Mouse (Mus musculus): ENCODE measurements around the gene Clba1. TPM values are rescaled to one million over a fixed set of nuclear protein-coding genes. Genes with fewer than 3 reads are reported as not detected.
A peak's percentile ranks its signal among the peaks of the same experiment; 100 is the strongest.

Gene Clba1
- total RNA-seq, 2 experiments from 2014 or later: 4.4 to 5.1 TPM

DNA sequence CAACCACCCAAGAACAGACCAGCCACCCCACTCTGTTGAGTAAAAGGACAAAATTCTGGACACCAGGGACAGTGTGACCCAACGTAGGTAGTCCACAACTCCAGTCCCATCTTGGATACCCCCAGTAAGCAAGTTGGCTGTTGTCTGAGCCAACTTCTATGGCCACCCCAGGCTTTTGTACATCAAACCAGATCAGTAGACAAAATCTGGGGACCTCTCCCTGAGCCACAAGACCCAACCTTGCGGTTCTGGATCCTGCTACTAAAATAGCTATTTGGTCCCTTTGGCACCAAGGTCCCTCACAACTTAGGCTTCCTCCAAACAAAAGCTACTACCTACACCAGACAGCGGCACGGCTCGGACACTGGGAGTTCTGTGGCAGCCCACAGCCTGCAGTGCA is 13.7 kb upstream of the Clba1 start:
- no peak for DNase-seq

DNA sequence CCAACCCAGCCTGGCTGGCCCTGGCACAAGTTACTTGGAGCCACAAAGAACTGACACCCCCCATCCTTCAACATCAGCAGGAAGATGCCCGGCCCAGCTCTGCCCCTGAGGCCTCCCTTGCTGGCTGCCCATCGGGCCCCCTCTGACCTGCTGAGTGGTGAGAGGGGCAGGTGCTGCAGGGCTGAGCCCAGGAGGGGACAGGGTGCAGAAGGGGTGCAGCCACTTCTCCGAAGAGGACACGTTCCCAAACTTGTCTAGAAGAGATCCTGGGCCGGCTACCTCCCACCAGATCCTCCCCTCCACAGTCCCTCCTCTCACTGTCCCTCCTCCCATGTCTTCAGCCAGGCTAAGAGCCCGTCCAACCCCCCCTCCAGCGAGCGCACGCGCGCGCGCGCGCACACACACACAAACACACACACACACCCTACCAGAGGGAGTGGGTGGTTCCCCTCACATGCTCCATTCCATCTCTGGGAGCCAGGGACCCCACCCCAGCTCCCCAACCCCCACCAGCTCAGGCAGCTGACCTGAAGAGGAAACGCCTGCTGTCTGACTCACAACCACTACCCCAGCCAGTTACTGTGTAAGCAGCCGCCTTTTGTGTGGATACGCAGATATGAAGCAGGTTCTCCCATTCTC is 13.2 kb upstream of the Clba1 start:
- no peak for DNase-seq

- DNase-seq: no peak
Measured at GRCm38 (mm10) chr12:112796551-112797510, 11.9 kb upstream of the Clba1 start.

GRCm38 (mm10) chr12:112797672-112798331 is 10.9 kb upstream of the Clba1 start:
- DNase-seq: peak; percentile 73

DNA sequence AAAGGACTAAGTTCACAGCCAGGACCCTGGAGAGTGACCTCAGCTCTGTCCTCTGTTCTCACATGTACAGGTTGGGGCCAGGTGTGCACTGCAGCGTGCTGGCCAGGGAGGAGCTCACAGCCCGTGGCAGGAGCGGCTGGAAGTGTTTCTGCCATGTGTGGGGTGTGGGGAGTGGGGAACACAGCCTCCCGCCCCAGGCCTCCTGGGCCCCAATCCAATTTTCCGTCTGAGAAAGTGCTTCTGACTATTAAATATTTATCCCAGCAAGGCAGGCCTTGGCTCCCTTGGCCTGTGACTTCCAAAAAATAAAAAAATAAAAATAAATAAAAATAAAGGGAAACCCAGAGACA is 10.4 kb upstream of the Clba1 start:
- DNase-seq: no peak

DNA sequence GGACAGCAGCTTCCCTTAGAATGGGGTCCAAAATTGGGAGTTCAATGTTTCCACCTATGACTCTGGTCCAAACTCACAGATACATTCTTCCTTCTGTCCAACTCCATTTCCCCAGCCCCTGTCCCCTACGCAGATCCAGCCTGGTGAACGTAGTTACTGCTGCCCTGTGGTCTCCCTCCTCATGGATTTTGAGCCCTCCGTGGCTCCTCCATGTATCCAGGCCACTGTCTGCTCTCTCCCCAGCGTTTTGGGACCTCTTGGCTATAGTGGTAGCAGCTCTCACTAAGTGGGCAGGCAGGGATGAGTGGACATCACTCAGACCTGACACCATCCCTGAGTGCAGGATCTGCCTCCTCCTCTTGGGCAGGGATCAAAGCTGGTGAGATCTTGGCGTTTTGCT is 10.0 kb upstream of the Clba1 start:
- DNase-seq: no peak

GRCm38 (mm10) chr12:112799237-112799970 is 9.3 kb upstream of the Clba1 start:
- DNase-seq: no peak

GRCm38 (mm10) chr12:112800476-112800875 is 8.3 kb upstream of the Clba1 start:
- DNase-seq: peak; percentile 77

DNA sequence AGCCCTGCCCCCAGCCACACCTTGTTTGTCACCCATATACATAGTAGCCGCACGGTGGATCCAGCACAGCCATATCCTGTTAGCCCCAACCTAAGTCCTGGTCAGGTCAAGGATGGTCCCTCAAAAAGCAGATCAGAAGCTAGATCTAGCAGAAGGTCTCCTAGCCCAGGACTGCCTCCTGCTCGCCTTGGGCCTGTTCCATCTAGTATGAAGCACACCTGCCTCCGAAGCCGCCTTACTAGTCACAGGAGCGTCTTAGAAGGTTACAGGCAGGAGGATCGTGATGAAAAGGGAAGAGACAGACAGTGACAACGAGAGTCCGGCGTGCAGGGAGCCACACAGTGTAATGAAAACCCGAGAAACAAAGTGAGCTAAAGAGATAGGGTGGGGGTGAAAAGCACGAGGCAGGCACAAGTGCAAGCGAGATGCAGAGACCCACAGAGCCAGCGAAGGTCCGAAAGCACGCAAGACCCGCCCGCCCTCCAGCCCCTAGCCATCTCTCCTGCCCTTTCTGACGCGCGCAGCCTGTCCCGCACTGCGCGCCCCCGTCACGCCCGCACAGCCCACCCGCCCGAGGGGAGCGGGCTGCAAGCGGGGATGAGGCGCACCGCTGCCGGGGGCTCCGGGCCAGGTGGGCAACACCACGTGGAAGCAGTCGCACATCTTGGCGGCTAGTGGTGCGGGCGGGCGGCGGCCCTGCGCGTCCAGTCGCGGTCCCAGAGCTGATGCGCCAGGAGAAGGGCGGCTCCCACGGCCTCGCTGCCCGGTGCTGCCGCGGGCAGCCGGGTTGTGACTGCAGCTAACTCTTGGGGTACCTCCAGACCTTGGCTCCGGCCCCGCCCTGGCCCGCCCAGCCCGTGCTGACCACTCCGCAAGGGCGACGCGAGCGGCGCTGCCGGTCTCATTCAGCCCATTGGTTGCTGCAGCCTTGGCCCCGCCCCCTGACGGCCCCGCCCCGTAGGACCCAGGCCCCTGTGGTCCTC is 6.6 kb upstream of the Clba1 start, which contains the start of gene Ahnak2:
Gene Ahnak2 (minus strand): TSS at position 794 of the 983 bp plus-strand sequence.
- DNase-seq: peak; percentile 63

- DNase-seq: no peak
Measured at GRCm38 (mm10) chr12:112802917-112803316, 5.8 kb upstream of the Clba1 start.

DNA sequence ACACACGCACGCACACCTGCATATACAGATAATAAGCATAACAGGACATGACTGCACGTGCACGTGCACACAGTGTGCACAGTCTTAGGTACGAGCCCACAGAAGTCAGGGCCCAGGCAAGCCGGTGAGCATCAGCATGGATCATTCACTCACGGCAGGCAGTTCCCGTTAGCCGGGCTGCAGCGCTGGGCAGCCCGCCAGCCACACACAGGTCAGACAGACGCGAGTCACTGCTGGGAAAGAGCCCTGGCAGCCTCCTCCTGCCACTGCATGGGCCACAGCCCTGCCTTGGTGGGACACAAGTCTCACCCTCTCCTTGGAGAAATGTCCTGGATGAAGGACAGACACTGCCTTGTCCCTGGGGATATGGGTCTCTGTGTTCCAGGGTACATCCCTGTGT is 4.7 kb upstream of the Clba1 start:
- peak; percentile 70 for DNase-seq

DNA sequence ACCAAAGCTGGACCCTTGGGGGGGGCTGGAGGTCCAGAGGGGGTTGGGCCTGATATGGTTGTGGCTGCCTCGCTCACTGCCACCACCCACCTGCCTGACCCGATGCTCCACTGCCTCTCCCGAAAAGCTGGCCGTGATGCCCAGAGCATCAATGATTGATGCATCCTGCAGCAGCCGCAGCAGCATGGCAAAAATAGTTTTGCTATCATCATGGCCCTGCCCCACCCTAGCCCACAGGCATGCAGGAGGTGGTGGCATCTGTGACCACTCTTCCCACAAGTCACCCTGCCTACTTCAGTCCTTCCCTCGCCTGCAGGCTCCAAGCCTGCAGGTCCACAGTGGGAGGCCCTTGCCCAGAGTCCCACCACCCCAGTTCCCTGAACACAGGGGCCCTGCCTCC is 2.7 kb upstream of the Clba1 start:
- DNase-seq: no peak

GRCm38 (mm10) chr12:112807796-112808195 is 941 bp upstream of the Clba1 start:
- no peak for DNase-seq

DNA sequence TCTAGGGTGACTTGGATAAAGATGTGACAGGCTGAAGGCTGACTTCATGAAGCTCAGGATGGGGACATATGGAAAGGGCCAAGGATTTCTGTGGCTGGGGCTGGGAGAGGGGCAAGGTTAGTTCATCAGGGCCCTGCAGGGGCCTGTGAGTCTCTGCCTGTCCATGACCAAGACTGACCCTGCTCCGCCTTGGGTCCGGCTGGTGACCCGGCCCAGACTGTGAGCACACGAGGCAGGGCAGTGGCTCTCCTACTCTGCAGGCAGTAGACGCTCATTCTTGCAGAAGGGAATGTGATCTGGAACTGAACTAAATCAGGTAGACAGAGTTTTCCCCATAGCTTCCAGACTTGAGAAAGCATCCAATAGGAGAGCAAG is 538 bp upstream of the Clba1 start:
- DNase-seq: no peak

DNA sequence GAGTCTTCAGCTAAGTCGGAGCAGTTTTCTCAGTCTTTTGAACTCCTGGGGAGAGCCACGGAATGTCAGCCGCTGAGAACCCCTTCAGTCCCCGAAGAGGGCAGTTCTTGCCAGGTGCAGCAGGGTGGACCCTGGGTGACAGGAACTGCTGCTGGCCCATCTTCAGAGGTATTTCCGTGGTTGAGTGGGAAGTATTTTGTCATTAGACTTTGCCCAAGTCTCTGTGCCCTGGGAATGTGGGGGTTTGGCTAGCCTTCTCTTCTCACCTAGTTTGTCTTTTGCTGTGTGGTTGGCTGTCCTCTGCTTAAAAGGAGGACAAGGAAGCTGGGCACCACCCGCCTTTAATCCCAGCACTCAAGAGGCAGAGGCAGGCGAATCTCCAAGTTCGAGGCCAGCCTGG is 904 bp downstream of the Clba1 start:
- no peak for DNase-seq

DNA sequence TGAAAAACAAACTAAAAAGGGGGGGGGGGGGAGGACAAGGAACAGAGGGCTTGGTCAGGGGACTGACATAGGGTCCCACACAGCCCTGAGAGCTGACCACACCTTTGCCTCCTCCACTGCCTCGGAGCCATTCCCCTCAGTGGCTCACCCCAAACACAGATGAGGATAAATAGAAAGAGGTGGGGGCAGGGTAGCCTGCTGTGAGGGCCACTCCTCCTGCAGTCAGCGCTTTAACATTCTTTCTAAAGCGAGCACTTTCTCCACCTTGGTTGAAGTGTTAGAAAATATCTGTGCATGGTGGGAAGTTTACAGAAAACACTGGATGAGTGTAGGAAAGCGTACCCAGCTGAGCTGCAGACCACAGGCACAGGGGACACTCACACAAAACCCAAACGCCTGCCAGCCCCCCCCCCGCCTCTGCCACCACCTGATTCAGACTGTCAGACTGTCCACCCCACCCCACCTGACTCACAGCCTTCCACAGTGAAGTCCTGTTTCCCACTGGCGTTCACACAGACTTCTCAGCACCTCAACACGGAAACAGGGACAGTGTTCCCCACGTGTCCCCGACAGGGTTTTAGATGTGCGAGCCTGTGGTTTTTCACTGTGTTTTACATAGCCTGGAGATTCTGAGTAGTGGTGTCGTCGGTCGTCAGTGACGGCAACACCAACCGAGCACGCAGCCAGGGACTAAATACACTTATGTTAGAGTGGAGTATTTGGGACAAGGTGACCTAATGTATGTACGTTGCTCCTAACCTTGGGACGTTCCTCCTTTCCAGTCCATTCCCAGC is 1.6 kb downstream of the Clba1 start:
- DNase-seq: no peak

DNA sequence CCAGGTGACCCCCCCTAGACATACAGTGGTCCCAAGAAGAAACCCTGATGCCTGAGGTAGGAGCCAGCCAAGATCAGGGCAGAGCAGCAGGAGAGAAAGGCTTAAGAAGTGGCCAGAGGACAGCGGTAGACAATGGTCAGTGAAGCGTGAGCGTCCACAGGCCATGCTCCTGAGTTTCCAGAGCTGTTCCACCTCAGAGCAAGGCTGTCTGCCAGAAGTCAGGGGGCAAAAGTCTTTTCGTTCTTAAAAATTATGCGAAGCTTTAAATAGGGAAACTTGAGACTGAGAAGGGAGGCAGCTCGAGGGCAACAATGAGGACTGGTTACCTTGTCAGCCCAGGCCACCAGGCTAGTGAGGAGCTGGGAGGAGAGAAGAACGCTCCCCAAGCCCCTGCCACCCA is 4.6 kb downstream of the Clba1 start:
- DNase-seq: no peak

GRCm38 (mm10) chr12:112814682-112815470 is 6.1 kb downstream of the Clba1 start:
- DNase-seq: no peak

- DNase-seq: peak; percentile 68
Measured at GRCm38 (mm10) chr12:112816294-112816693, 7.6 kb downstream of the Clba1 start.

All from adrenal gland, postnatal 10 days (tissue).